Mouse (Mus musculus) cerebellum, postnatal 4 days (tissue): ENCODE results near the gene Afap1l2.
A peak's percentile ranks its signal among the peaks of the same experiment; 100 is the strongest.

ENCODE experiments used
- DNase-seq, 2 experiments: peaks; one replicate each; pipeline ENCODE4 v3.0.0; 2022; ENCODE audit warnings: low spot score in 2 of 2, mixed read lengths in 1 of 2

Afap1l2 gene

DNA sequence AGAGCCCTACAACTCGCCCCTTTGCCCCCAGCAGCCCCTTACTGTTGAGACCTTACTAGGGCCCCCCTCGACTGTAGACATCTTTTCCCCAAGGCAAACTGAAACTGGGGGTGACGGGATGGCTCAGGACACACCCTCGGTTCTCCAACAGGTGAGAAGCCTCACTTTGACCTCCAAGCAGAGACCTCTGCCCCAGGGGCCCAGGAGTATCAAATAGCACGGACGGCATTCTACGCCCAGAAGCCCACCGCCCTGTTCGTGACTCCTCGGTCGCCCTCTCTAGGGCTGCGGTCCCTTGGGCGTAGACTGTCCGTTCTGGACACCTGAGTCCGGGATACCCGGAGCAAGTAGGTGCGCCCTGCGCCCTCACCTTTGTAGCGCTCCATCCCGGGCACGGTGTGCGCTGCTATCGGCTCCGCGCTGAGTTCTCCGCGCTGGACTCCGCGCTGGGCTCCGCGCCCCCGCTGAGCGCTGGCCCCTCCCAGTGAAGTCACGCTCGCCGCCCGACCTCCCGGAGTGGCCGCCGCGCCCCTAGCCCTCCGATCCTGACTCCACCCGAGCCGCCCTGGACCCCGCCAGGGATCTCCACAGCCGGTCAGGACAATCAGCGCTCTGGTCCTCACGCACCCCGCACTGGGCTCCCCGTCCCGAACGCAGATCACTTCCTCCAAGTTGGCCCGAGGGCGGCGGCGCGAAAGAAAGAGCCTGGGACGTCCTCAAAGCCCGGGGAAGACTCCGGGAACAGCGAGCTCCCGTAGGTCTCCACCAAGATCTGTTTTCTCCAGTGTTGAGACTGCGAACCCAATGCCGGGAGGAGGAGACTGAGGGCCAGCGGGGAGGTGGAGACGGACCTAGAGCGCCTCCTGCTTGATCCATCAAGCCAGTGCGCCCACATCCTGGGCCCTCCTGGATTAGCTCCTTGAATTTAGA lies at the start of gene Afap1l2:
TSS of gene Afap1l2 (minus strand) at position 448 of the 930 bp plus-strand sequence.
- DNase-seq, result peak in 1 of 2 experiments; percentile 35

DNA sequence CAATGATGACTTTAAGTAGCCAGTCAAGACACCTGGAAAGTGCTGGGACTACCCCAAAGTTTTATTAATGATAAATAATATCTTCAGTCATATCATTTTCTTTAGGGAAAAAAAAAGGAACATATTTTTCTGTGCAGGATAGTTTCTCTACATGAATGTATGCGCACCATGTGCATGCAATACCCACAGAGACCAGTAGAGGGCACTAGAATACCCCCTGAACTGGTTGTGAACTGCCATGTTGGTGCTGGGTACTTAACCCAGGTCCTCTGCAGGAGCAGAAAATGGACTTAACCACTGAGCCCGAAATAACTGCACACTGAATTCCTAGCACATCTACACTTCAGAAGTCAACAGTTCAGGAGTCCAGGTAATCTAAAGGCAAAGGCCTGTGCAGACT lies 49.5 kb upstream of the Afap1l2 start:
- DNase-seq, result no peak

- no peak for DNase-seq
Measured at GRCm38 (mm10) chr19:57055215-57056120, 47.4 kb upstream of the Afap1l2 start.

GRCm38 (mm10) chr19:57052959-57053358 lies 44.9 kb upstream of the Afap1l2 start:
- DNase-seq, result no peak

DNA sequence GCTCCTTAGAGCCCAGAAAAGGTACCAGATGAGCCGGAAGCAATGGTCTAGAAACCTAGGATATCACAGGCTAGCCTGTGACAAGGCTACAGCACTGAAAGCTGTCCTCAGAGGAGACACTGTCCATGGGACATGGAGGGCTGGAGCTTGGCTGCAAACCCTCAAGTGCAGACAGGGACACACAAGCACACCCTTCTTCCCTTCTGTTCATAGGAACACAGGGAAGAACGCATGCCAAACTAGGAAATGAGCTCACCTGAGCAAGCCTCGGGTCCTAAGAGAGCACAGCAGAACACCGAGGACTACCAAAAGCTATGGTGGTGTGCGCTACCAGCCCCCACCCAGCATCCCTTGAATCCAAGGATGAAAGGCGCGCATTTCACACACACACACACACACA lies 44.0 kb upstream of the Afap1l2 start:
- DNase-seq, result no peak

GRCm38 (mm10) chr19:57049592-57050090 lies 41.6 kb upstream of the Afap1l2 start:
- no peak for DNase-seq

DNA sequence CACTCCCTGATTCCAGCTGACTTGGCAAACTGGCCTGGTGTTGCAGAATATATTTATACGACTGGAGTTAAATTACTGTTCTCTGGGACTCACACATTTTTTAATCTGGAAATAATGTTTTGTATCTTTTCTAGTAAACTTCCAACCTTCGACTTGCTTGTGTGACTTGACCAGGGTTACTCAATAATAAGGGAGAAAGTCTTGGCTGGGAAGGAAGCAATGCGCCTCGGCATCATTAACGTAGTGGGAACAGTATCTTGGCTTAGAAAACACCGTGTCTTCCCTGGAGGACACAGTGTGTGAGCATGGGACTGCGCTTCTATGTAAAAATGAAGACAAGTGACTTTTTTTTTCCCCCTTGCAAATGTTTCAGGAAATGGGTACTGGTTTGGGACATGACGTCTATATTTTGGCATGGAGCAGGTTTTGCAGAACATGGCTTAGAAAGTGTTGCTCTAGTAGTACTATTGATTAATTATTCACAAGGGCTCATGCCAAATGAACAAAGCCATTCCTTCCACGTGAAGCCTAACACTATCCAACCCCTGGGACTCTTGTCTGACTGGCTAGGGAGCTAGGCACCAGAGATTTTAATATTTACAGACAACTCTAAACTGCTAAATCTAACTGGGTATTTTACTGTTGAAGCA lies 39.8 kb upstream of the Afap1l2 start:
- DNase-seq, result no peak

DNA sequence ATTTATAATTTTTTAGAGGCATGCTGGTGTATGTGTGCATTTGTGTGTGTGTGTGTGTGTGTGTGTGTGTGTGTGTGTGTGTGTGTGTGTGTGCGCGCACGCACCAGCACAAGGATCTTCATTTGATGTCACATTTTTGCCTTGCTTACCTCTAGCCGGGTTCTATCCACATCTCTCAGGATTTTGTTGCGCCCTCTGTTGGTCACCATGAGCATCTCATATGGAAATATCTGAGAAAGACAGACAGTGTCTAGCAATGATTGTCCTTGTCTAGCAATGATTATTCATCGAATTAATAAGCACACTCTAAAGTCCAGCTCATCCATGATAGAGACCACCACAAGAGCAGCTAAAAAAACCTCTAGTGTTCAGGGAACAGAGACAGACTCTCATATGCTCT lies 31.2 kb upstream of the Afap1l2 start:
- DNase-seq, result peak in 1 of 2 experiments; percentile 36

- no peak for DNase-seq
Measured at GRCm38 (mm10) chr19:57036860-57037259, 28.8 kb upstream of the Afap1l2 start.

GRCm38 (mm10) chr19:57031582-57031981 lies 23.6 kb upstream of the Afap1l2 start:
- DNase-seq, result peak; percentile 39 to 59

GRCm38 (mm10) chr19:57029461-57029860 lies 21.4 kb upstream of the Afap1l2 start:
- DNase-seq, result no peak

- DNase-seq, result no peak
Measured at GRCm38 (mm10) chr19:57028327-57029179, 20.5 kb upstream of the Afap1l2 start.

GRCm38 (mm10) chr19:57026501-57026900 lies 18.5 kb upstream of the Afap1l2 start:
- DNase-seq, result no peak

DNA sequence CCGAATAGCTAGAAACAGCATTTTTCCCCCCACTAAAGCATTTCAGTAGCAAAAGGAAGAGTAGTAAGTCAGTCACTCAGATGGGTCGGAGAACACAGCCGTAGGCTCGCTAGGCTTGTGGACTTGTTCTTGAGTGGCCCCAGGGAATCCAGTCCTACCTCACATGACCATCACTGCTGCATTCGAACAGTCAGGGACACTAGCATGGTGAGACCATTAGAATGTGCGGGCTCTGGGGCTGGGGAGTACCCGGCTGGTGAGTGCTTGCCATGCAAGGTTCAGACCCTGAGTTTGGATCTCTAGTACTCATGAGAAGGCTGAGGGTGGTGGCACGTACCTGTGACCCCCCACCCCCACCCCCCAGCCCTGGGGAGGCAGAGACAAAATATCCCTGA lies 9.8 kb upstream of the Afap1l2 start:
- DNase-seq, result no peak

DNA sequence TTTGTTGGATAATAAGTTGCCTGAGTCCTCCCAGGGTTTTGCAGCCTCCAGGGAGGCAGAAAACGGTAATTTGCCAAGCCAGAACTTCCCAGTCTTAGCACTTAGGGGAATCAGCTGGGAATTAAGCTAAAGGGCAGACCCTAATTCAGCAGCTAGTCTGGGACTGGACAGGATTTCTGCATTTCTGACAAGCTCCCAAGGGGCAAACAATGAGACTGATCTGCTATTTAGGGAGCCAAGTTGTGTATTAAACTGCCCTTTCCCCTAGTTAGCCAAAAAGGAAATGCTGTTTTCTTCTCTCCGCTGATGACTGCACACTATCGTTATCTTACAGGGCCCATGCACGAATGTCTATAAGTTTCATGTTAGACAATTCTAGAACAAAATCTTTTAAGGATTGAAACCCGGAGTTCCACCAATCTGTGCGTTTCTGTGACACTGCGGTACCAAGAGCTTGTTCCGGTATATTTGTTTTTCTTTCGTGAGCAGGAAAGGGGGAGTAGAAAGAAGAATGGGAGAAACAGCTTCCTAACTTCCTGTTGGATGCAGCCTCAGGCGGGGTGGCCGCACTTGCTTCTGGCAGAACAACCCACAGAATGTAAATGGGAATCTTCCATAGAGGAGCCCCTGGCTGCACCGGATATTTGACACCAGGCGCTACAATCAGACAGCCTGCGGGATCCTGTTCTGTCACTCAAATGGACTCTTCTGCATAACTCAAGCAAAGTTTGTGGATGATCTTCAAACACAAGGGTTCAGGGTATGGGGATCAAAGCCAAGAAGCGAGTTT lies 9.2 kb upstream of the Afap1l2 start:
- no peak for DNase-seq

GRCm38 (mm10) chr19:57014808-57015207 lies 6.8 kb upstream of the Afap1l2 start:
- DNase-seq, result no peak

DNA sequence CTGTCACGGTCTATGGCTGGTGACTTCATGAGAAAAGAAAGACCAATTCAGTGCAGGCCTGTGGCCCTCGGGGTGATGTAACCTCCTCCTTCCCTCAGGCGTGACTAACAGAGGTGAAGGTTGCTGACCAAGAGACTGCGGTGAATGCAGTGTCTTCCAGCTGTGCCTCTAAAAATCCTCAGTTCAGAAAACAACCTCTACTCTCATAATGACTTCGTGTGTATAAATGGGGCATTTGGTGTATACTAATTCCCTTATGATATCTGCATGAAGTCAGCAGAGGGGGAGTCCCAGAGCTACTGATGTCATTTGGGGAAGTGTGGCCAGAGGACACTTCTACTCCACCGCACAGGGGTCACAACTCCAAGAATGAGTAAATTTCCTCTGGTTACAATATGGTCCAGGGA lies 5.2 kb upstream of the Afap1l2 start:
- DNase-seq, result no peak

GRCm38 (mm10) chr19:57012068-57012467 lies 4.0 kb upstream of the Afap1l2 start:
- no peak for DNase-seq

DNA sequence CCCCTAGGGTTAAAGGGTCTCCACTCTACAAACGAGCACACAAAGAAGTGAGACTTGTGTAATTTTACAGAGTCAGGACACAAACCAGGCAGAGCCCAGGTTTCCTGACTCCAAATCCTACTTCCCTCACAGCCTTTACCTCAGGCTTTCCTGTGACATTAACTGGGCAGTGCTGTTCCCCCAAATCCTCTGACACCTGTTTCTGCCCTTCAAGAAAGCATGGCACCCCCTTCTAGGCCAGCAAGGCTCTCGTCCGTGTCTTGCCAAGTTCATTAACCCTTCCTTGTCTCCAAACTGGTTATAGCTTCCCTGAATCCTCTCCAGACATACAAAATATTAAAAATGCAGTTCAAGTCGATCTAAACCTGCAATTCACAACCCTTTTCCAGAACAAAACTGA lies 2.0 kb upstream of the Afap1l2 start:
- no peak for DNase-seq

DNA sequence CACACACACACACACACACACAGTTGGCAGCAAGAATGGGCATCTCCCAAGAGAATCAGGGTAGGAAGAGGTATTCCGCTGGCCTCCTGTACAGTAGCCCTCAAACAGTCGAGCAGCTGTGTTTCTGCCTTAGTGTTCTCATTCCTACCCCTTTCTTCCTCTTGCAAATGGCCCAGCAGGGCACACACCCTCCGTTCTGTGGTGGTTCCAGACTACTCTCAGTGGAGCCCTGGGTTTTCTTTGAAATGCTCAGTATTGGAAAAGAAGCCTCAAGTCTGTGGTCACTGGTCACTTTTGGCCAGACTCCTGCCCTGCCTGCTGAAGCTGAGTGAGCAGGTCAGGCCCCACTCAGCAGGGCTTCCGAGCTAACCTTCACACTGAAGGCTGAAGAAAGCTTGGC lies 1.6 kb upstream of the Afap1l2 start:
- no peak for DNase-seq
